Mouse (Mus musculus) duodenum, adult 2 months (tissue): ENCODE data around the gene Pspc1. TPM values are rescaled to one million over a fixed set of nuclear protein-coding genes. Genes with fewer than 3 reads are reported as not detected.

ENCODE experiments used
- polyA plus RNA-seq: library from polyadenylated mRNA; depleted of rRNA; stranded (reverse); fragments of >200 nt; gene quantifications from 2 replicates; pipeline ENCODE4 v1.2.3, GENCODE M21; 2012; ENCODE audit warnings: low replicate concordance; rRNA removed

The Pspc1 gene
- 2.1 and 2.2 TPM in 2 replicates for polyA plus RNA-seq

GRCm38 (mm10) chr14:56778200-56778932, at the start of gene Pspc1:
Gene Pspc1, minus strand, starts transcription at chr14:56778316.

GRCm38 (mm10) chr14:56811701-56812339, 33.7 kb upstream of the Pspc1 start, which contains the start of gene Zmym5:
Gene Zmym5, minus strand, starts transcription at chr14:56811716.

Other genes with a start within 250 kb of the Pspc1 start
- 1.2 and 1.7 TPM in 2 replicates for gene Cenpj, start 202.9 kb downstream of the Pspc1 start, polyA plus RNA-seq
- gene Parp4, start 202.7 kb downstream of the Pspc1 start, polyA plus RNA-seq = 3.1 and 3.8 TPM in 2 replicates
- gene Mphosph8, start 110.1 kb downstream of the Pspc1 start, polyA plus RNA-seq = 0.13 and 0.70 TPM in 2 replicates
- gene Zmym5, start 33.4 kb upstream of the Pspc1 start, polyA plus RNA-seq = 0.63 and 1.1 TPM in 2 replicates
- gene Zmym2, start 108.3 kb upstream of the Pspc1 start, polyA plus RNA-seq = 1.0 and 1.9 TPM in 2 replicates